Mouse (Mus musculus) adrenal gland, postnatal 14 days (tissue): ENCODE measurements around the gene Pcnx. TPM values are rescaled to one million over a fixed set of nuclear protein-coding genes. Genes with fewer than 3 reads are reported as not detected.

Source experiments
- DNase-seq: peaks from one replicate; pipeline ENCODE4 v3.0.0; 2021; ENCODE audit warnings: mixed read lengths
- total RNA-seq: library from RNA; stranded (reverse); gene quantifications from 2 replicates; pipeline ENCODE4 v1.2.3, GENCODE M21; 2021

The Pcnx gene
- total RNA-seq, 1 experiment from 2014 or later = 57.7 TPM

GRCm38 (mm10) chr12:81904456-81904855, 44.6 kb downstream of the Pcnx start:
- DNase-seq = no peak

DNA sequence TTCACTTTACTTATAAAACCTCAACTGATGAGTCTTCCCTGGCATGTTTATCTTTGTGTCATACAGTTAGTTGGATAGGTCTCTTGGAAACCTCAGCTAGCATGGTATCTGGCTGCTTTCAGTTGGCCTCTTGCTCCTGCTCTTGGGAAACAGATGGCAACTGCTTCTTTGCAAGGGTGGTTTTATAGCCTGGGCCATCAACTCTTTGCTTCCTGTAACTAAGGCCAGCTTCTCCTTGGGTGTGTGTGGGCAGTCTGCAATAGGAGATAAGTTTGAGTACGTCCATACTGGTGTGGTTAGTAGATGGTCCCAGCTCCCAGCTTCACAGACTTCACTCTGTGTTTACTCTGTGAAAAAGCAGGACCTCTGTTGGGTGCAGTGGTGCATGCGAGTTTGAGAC, 46.0 kb downstream of the Pcnx start:
- no peak for DNase-seq

- DNase-seq = no peak
Measured at GRCm38 (mm10) chr12:81907741-81908357, 48.0 kb downstream of the Pcnx start.

DNA sequence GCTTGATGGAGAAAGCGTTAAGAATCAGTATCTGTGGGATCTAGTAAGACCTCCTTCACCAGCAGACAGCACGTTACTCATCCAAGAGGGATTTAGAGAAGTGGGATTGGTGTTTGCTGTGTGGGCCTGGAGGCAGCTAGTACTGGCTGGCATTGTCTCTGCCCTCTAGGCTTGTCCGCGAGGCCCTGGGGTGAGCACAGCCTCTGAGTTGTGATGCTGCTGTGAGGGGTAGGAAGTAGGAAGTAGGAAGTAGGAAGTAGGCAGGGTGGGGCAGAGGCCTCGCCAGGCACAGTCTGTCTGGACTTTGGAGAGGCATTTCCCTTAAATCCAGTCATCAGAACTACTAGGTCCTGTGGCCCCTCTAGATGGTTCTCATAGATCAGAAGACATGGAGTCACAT, 50.6 kb downstream of the Pcnx start:
- no peak for DNase-seq

GRCm38 (mm10) chr12:81915176-81915950, 55.5 kb downstream of the Pcnx start:
- DNase-seq = peak; percentile 84

GRCm38 (mm10) chr12:81918346-81918745, 58.5 kb downstream of the Pcnx start:
- DNase-seq = no peak

- no peak for DNase-seq
Measured at GRCm38 (mm10) chr12:81918886-81919285, 59.1 kb downstream of the Pcnx start.

- DNase-seq = no peak
Measured at GRCm38 (mm10) chr12:81920027-81920426, 60.2 kb downstream of the Pcnx start.

GRCm38 (mm10) chr12:81920614-81921013, 60.8 kb downstream of the Pcnx start:
- no peak for DNase-seq

GRCm38 (mm10) chr12:81921785-81922184, 62.0 kb downstream of the Pcnx start:
- no peak for DNase-seq

DNA sequence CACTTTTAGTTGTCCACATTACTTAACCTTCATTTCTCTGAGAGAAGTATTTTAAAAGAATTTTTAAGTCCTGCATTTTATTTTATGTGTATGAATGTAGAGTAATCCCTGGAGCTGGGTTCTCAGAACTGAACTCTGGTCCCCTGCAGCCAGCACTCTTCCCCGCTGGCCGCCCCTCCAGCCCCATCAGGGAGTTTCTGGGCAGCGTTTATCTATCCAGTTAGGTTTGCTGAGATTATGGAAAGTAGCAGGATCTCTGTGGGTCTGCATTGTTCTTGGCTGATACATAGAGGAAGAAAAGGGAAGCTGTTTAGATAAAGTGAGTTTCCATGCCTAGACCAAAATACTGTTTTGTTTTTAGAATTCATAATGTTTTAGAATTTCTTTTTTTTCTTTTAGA, 63.0 kb downstream of the Pcnx start:
- DNase-seq = no peak

DNA sequence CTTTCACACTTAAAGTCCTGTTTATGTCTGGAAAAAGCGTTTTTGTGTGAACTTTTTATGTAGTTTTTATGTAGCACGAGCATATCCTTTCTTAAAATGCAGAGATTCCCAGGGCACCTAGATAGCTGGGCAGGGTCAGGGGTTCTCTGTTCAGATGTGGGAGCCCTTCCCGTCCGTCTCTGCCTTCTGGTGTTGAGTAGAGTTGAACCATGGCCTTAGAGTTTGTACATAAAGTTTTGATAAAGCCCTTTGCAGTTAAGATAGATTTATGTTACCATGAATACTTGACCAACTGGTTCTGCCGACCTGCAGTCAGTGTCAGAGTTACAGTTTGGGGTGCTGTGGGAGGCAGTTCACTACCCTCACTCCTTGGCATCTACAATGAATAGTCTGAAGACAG, 67.3 kb downstream of the Pcnx start:
- DNase-seq = no peak

DNA sequence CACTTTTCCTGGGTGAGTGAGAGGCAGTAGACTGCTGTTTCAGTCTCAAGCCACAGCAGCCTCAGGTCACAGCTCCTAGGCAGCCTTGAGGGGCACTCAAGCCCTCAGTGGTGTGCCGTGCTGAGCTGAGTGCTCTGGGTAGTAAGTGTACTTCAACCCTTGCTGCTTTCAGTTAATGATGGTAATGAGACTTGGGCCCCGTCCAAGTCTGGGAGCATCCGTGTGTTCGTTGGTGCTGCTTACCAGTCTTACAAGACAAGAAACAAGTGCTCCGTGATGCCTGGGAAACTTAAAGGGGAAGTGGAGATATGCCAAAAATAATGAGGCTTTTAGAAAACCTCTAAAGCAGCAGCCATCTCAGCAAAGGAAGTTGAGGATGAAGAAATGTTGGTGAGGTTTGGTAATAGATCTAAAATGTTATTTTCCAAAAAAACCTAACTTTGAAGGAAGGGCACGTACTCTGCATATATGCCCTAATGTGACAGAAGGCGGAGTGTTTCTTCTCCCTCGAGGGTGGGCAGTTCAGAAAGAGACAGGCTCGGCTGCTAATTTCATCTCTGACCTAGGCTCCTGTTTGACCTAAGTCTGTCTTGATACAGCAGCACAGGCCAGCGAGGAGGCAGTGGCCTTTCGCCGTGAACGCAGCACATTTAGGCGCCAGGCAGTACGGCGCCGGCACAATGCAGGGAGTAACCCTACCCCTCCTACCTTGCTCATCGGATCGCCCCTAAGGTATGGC, 68.0 kb downstream of the Pcnx start:
- no peak for DNase-seq

GRCm38 (mm10) chr12:81928382-81928770, 68.6 kb downstream of the Pcnx start:
- no peak for DNase-seq

DNA sequence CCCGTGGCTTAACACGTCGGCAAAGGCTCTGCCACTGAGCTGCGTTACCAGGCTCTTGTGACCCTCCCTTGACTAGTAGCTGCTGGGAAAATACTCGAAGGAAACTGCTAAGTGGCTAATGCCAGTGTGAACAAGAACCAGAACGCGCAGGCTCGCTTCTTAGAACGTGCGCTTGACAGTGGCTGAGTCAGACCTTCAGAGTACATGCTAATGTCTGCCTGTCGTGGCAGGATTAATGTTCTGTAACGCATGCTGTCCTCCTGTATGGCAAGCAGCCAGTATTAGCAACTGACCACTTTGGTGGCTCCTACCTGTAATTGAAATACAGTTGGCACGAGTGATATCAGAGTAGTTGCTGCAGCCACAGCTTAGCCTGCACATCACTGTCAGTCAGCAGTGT, 72.2 kb downstream of the Pcnx start:
- DNase-seq = no peak

DNA sequence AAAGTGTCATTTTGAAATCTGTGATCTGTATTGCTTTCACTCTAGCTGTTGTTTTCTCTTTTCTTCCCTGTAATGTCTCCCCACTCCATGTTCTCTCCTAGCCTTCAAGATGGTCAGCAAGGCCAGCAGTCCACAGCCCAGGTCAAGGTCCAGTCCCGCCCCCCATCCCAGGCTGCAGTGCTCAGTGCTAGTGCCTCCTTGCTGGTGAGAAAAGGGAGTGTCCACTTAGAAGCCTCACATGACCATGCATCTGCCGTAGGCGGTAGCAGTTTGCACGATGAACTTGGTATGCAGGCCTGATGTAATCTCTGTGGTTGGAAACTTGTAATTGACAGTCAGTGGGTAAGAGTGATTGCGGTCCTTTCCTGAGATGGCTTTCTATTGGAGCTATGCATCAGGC, 73.6 kb downstream of the Pcnx start:
- no peak for DNase-seq

GRCm38 (mm10) chr12:81934510-81934909, 74.7 kb downstream of the Pcnx start:
- DNase-seq = no peak

DNA sequence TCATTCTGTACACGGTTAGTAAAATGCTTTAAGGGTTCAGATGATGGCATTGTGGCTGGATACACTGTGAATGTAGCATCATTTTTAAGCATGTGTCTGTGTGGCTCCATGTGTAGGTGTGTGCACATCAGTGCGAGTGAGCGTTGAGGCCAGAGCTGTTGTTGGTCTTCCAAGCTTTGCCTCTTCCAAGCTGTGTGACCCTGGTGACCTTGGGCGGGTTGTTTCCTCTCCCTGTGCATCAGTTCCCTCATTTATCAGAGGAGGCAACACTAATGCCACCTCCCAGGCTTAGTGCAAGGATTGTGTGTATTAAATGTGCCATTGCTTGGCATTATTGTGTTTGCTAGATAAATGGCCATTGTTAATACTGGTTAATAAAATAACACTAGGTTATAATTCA, 76.2 kb downstream of the Pcnx start:
- DNase-seq = no peak

GRCm38 (mm10) chr12:81941191-81941590, 81.4 kb downstream of the Pcnx start:
- no peak for DNase-seq

GRCm38 (mm10) chr12:81943331-81944062, 83.7 kb downstream of the Pcnx start:
- DNase-seq = no peak

GRCm38 (mm10) chr12:81949026-81949425, 89.2 kb downstream of the Pcnx start:
- no peak for DNase-seq

DNA sequence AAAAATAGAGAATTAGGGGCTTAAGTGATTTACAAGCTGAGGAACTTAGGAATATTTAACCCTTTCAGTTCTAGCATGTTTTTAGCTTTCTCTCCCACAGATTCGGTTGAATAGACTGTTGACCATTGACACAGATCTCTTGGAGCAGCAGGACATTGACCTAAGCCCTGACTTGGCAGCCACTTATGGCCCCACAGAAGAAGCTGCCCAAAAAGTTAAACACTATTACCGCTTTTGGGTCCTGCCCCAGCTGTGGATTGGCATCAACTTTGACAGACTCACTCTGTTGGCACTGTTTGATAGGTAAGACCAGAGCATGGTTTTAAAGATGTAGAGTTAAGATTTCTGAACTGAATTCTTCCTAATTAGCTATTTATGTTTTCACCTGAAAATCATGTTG, 90.2 kb downstream of the Pcnx start:
- peak; percentile 25 for DNase-seq

DNA sequence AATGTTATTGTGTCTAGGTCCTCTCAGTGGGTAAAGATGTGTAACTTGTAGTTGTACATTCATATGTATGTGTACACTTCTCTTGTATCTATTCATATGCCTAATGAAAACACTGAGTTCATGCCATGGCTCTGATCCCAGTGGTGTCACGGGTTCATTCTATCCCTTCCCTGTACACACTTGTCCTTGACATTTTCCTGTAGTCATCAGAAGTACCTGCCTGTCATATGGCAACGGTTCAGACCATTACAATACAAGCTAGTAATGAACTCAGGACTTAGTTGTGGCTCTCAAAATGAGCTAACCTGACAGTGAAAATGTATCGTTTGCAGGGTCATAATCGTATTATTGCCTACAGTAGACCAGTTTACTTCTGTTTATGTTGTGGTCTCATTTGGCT, 98.5 kb downstream of the Pcnx start:
- peak; percentile 39 for DNase-seq
